Mouse (Mus musculus): ENCODE results near the gene Taf6.

Gene Taf6

GRCm38 (mm10) chr5:138187661-138188306 lies 533 bp upstream of the Taf6 start:
- in situ Hi-C loops (cut with MboI; ENCODE audit: low pct_unique_long_range_greater_than_20kb in 1 of 2, low sequenced_read_pairs in 2 of 2, unreplicated experiment in 1 of 2), result no loop called here

DNA sequence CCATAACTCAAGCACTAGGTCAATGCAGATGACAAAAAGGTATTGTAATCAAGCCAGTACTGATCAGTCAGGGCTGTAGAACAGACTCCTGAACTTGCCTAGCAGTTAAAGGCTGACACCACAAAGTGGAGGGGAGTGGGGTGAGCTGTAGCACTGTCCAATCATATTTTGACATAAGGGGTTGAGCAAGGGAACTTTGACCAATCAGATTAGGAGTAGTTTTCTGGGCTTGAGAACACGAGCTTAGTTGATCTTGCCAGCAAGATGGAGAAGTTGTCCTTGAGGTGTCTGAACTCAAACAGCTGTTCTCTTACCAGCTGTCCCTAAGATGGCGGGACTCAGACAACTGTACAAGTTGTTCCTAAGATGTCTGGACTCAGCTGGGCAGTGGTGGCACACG lies 14.0 kb downstream of the Taf6 start:
- in situ Hi-C loops (cut with MboI; ENCODE audit: low pct_unique_long_range_greater_than_20kb in 1 of 2, low sequenced_read_pairs in 2 of 2, unreplicated experiment in 1 of 2), result no loop called here

DNA sequence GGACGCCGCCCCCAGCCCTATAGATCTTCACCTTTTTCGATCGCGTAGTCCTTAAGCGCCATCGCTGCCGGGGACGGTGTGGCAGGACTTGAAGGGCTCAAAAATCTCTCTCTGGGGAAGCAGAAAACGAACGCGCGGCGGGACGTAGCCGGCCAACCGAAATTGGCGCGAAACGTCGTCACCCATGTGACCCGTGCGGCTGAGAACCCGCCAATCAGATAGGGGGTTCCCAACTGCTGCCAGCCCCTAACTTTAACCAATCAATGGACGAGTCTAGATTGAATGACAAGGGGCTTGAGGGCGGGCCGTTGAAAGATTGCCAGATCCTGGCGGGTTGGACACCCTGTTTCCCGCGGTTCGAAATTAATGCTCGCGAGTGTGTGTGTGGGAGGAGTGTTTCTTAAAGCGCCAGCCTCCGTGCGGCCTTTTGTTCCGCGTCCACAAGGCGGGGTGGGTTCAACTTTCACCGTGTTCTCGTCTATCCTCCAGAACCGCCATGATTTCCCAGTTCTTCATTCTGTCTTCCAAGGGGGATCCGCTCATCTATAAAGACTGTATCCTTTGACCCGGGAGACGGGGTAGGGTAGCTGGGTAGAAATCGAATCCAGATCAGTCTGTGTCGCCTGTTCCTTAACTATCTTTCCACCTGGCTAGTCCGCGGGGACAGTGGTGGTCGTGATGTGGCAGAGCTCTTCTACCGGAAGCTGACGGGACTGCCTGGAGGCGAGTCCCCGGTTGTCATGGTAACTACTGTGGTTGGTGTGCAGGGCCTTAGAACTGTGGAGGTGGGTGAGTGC lies 15.4 kb downstream of the Taf6 start, which contains the start of the genes Ap4m1 and Mcm7:
Gene Ap4m1 (plus strand): TSS at position 308 of the 797 bp plus-strand sequence.
Gene Mcm7 (minus strand): TSS at position 728 of the 797 bp plus-strand sequence.
- in situ Hi-C loops (cut with MboI; ENCODE audit: low pct_unique_long_range_greater_than_20kb in 1 of 2, low sequenced_read_pairs in 2 of 2, unreplicated experiment in 1 of 2), result no loop called here

- in situ Hi-C loops (cut with MboI; ENCODE audit: low pct_unique_long_range_greater_than_20kb in 1 of 2, low sequenced_read_pairs in 2 of 2, unreplicated experiment in 1 of 2), result no loop called here
Measured at GRCm38 (mm10) chr5:138170936-138171561, 16.2 kb downstream of the Taf6 start.

DNA sequence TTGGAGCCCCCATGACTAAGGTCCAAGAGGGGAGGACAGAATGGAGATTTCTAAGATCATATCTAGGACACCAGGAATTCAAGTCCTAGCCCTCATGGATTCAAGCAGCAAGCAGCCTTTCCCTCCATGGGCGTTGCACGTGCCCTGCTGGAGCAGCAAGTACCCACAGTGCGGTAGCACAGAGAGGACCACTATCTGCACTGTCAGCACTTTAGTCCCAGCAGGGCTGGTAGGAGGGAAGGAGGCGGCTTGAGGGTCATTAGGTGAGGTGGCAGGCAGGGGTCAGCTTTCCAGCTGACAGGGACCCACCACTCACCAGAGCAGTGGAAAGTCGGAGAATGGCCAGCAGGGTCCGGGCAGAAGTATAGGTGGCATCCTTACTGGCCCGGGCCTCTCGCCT lies 21.7 kb downstream of the Taf6 start:
- in situ Hi-C loops (cut with MboI; ENCODE audit: low pct_unique_long_range_greater_than_20kb in 1 of 2, low sequenced_read_pairs in 2 of 2, unreplicated experiment in 1 of 2), result no loop called here

DNA sequence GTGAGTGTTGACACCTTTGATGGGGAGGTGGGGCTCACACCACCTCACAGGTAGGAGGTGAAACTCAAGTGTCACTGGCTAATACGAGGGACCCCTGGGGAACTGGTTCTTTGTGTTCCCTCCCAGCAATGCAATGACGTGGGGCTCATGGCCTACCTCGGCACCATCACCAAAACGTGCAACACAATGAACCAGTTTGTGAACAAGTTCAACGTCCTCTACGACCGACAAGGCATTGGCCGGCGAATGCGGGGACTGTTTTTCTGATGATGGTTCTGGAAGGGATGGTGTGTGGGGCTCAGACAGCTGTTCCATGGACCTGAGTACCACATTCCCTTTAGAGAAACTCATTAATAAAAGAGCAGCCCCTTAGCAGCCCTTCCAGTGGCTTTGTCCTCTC lies 23.6 kb downstream of the Taf6 start:
- in situ Hi-C loops (cut with MboI; ENCODE audit: low pct_unique_long_range_greater_than_20kb in 1 of 2, low sequenced_read_pairs in 2 of 2, unreplicated experiment in 1 of 2), result no loop called here

DNA sequence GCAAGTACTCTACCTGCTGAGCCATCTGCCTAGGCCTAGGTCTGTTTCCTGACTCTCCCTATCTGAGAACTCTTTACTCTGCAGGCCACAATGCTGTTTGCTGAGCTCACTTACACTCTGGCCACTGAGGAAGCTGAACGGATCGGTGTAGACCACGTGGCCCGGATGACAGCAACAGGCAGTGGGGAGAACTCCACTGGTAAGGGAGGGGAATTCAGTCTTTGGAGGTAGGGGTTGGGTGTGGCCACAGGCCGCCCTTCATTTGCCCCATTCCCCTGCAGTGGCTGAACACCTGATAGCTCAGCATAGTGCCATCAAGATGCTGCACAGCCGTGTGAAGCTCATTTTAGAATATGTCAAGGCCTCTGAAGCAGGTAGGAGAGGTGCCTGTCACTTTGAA lies 24.2 kb downstream of the Taf6 start:
- in situ Hi-C loops (cut with MboI; ENCODE audit: low pct_unique_long_range_greater_than_20kb in 1 of 2, low sequenced_read_pairs in 2 of 2, unreplicated experiment in 1 of 2), result no loop called here

DNA sequence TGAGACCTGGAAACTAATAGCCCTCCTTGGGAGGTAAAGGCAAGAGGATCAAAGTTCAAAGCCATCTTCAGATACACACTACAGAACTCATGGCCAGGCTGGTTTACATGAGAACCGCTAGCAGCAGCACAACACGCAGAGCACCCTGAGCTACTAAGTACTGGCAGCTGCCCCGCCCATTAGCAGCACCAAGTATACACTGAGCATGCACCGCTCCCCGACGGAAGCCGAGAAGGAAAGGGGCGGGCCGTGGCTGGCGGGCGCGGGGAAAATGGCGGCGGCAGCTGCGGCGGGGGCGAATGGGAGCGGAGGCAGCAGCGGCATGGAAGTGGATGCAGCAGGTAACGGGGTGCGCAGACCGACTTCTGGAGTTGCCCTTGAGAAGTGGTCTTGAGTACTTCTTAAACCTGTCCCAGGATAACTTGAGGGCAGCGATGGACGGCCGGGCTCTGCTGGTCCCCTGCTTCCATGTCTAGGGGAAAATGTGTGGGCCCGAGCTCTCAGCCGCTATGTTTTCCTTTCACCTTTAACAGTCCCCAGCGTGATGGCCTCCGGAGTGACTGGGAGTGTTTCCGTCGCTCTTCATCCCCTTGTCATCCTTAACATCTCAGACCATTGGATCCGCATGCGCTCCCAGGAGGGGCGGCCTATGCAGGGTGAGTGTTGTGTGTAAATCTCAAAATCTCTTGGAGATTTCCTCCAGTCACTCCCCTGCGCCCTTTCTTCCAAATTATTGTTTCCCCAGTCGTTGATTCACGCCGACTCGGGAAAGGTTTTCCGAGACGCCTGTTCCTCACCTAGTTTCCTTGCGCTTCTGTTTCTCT lies 26.2 kb downstream of the Taf6 start, which contains the start of gene Cops6:
Gene Cops6 (plus strand): TSS at position 230 of the 824 bp plus-strand sequence.
- in situ Hi-C loops (cut with MboI; ENCODE audit: low pct_unique_long_range_greater_than_20kb in 1 of 2, low sequenced_read_pairs in 2 of 2, unreplicated experiment in 1 of 2), result no loop called here

DNA sequence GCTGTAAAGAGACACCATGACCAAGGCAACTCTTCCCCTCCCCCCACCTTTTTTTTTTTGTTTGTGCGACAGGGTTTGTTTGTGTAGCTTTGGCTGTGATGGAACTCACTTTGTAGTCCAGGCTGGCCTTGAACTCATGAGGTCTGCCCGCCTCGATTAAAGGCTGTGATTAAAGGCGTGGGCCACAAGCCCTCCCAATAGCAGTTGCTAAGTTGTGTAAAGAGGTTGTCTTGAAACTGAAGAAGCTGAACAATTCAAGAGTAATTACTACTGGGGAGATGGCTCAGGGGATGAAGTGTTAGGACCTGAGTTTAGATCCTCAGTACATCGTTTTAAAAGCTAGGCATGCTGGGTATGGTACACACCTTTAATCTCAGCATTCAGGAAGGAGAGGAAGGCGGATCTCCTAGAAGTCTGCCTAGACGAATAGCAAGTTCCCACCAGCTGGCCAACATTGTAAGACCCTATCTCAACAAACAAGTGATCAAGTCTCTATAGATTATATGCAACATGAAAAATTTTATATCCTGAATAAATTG lies 27.0 kb downstream of the Taf6 start:
- in situ Hi-C loops (cut with MboI; ENCODE audit: low pct_unique_long_range_greater_than_20kb in 1 of 2, low sequenced_read_pairs in 2 of 2, unreplicated experiment in 1 of 2), result no loop called here

DNA sequence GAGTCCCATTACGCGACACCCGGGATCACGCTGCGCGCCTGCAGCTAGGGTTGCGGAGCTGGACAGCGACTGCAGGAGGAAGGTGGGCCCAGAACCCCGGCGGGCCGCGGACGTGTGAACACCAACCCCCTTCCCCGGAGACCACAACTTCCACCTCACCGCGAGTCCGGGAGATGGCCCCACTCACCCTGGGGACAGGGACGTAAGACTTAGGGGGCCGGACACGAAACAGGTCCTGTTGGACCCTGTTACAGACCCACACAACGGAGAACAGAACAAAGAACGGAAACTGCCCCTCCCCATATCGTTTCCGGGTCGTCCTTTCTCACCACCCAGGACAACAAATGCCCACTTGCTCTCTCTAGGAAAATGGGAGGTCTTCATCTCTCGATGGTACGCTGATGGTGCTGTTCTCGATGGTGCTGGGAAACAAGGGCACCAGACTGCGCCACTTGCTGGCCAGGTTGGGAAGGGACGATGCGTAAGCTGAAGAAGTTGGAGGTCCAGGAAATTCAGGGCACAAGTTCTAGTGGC lies 31.7 kb downstream of the Taf6 start, which contains the start of gene Zfp113:
Gene Zfp113 (minus strand): TSS at position 302 of the 534 bp plus-strand sequence.
- in situ Hi-C loops (cut with MboI; ENCODE audit: low pct_unique_long_range_greater_than_20kb in 1 of 2, low sequenced_read_pairs in 2 of 2, unreplicated experiment in 1 of 2), result no loop called here

- in situ Hi-C loops (cut with MboI; ENCODE audit: low pct_unique_long_range_greater_than_20kb in 1 of 2, low sequenced_read_pairs in 2 of 2, unreplicated experiment in 1 of 2), result no loop called here
Measured at GRCm38 (mm10) chr5:138154390-138154789, 32.9 kb downstream of the Taf6 start.

- in situ Hi-C loops (cut with MboI; ENCODE audit: low pct_unique_long_range_greater_than_20kb in 1 of 2, low sequenced_read_pairs in 2 of 2, unreplicated experiment in 1 of 2), result loop anchor here in 1 of 2 experiments (10.0 kb wide), 1 partner anchor 244 kb away; no protein-coding TSS in a partner anchor
Measured at GRCm38 (mm10) chr5:138138585-138138984, 48.7 kb downstream of the Taf6 start.

DNA sequence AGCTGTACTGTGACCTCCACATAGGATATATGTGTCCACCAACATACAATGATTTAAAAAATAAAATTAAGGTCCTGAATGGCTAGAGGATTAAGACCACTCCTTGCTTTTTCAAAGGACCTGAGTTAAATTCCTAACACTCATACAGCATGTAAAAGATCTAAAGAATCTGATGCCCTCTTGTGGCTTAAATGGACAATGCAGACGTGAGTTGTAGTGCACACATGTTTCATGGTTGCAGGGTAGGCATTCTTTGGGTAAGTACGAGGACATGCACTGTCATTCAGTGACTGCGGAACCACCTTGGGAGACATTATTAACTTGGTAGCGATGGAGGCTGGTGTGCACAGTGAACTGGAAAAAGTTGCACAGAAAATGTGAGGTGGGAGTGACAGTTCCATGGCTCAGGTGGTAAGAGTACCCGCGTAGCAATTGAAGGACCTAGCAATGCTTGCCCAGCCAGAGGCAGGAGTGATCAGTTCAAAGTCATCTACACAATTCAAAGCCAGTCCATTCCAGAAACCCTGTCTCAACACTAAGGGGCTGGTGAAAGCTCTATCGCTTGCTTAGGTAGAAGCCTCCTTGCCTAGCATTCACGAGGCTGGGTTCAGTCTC lies 49.2 kb downstream of the Taf6 start:
- in situ Hi-C loops (cut with MboI; ENCODE audit: low pct_unique_long_range_greater_than_20kb in 1 of 2, low sequenced_read_pairs in 2 of 2, unreplicated experiment in 1 of 2), result loop anchor here in 1 of 2 experiments (10.0 kb wide), 1 partner anchor 243 kb away; no protein-coding TSS in a partner anchor

DNA sequence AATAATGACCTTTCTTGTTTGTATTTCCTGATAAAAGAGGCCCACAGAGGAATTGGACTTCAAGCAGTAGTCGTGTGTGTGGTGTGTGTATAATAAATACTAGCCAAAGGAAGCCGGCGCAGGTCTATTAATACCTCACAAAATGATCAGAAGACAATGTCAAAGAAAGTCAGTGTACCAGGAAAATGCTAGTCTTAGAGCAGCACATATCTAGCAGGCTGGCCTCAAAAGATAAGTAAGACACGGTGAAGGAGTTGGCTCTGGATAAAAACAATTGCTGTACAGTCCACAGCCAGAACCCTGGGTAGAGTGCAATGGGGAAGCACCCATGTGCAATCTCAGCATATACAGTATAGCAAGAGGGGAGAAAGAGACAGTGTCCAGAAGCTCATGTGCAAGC lies 50.0 kb downstream of the Taf6 start:
- in situ Hi-C loops (cut with MboI; ENCODE audit: low pct_unique_long_range_greater_than_20kb in 1 of 2, low sequenced_read_pairs in 2 of 2, unreplicated experiment in 1 of 2), result loop anchor here in 1 of 2 experiments (10.0 kb wide), 1 partner anchor 242 kb away; no protein-coding TSS in a partner anchor

GRCm38 (mm10) chr5:138132425-138133064 lies 54.7 kb downstream of the Taf6 start:
- in situ Hi-C loops (cut with MboI; ENCODE audit: low pct_unique_long_range_greater_than_20kb in 1 of 2, low sequenced_read_pairs in 2 of 2, unreplicated experiment in 1 of 2), result loop anchor here in 1 of 2 experiments (10.0 kb wide), 1 partner anchor 238 kb away; no protein-coding TSS in a partner anchor

Measured in mouse embryonic stem cell (cell line).